Mouse (Mus musculus): ENCODE measurements around the gene Snapc1.

DNA sequence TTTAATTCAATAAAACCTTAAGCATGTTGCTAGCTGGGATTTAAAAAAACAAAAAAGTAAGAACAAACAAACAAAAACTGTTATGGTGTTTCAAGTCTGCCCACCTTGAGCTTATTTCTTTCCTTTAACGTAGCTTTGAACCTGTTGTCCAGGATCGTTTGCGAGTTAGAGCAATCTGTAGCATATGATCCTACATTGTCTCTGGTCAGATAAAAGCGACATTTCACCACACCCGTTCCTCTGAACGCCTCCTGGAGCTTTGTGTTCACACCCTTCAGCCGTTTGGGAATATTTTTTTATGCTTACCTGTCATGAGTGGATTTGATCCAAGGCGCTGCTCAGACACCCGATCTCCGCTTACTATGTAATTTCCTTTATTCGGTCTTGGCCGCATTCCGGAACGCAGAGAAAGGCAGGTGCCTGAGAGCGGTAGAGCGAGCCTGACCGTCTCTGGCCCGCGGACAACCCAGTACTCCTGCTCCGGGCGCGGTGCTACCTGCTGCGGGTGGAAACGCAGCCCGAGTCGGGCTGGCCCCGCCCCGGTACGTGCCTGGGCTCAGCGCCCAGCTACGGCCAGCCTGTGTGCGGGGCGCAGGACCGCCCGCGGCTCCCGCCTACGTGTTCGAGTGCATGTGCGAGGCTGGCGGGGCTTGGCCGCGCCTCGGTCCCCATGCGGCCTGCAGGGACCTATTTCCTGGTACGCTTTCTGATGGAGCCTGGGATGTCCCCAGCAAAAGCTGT, 14.8 kb upstream of the Snapc1 start:
- TF ChIP-seq CTCF (IDR thresholded peaks at IDR 0.05; ENCODE audit: insufficient read depth, low read depth, low read length) (no peak), POLR2A (IDR thresholded peaks at IDR 0.05; ENCODE audit: insufficient read depth, low read depth, low read length) (no peak)
